Mouse (Mus musculus): ENCODE measurements around the gene Zranb3. TPM values are rescaled to one million over a fixed set of nuclear protein-coding genes. Genes with fewer than 3 reads are reported as not detected.

The Zranb3 gene
- polyA plus RNA-seq, 1 experiment, result 1.1 TPM

DNA sequence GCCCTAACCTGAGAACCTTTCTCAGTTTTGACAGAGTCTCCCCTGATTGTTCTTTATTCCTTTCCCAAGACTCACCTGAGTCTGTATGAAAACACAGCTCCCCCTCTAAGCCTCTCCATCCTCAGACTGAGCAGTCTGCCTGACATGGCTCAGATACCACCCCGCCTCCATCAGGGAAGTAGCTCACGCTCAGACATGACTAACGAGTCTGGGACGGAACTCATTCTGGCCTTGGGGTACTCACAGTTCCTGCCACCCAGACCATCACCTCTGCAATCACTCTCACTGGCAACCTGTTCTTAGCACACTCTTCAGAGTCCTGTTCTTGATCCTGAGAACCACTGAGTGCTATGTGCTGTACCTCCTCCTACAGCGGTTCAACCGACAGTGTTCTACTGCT lies 38.1 kb downstream of the Zranb3 start:
- DNase-seq, result no peak
- Histone ChIP-seq H3K4me1 (ENCODE audit: control insufficient read depth, insufficient read depth, low read length) (no peaks in the 10 kb centered on the region), H3K4me3 (replicated peaks; ENCODE audit: extremely low read depth, low read depth, low read length) (no peak overlapping the region)
- 88% methylated on average over 6 of the region's 6 CpGs for WGBS
- TF ChIP-seq CTCF (IDR thresholded peaks at IDR 0.05; ENCODE audit: insufficient read depth, low read length) (no peak), POLR2A (IDR thresholded peaks at IDR 0.05; ENCODE audit: borderline replicate concordance, extremely low read depth, low read depth, low read length) (no peak)

DNA sequence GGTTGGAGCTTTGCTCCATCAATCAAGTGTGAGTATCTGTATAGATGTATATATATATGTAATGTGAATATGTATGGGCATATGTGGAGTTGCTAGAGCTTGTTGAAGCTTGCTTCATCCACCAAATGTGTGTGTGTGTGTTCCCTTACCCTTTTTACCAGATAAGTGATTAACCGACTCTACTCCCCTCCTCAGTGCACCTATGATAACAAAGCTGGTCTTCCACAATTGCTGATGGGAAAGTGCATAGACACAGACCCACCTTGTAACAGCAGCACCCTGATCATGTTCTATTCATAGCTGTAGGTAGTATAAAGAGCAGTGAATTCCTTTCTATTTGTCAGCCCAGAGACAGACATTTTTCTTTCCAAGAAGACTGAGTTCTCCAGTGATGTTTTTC lies 40.7 kb downstream of the Zranb3 start:
- TF ChIP-seq POLR2A (IDR thresholded peaks at IDR 0.05; ENCODE audit: borderline replicate concordance, extremely low read depth, low read depth, low read length), result no peak
- TF ChIP-seq CTCF (IDR thresholded peaks at IDR 0.05; ENCODE audit: insufficient read depth, low read length), result no peak
- Histone ChIP-seq H3K4me3 (replicated peaks; ENCODE audit: extremely low read depth, low read depth, low read length) (no peak overlapping the region), H3K4me1 (ENCODE audit: control insufficient read depth, insufficient read depth, low read length) (no peaks in the 10 kb centered on the region)
- 88% methylated on average over 1 of the region's 1 CpGs for WGBS
- no peak for DNase-seq

DNA sequence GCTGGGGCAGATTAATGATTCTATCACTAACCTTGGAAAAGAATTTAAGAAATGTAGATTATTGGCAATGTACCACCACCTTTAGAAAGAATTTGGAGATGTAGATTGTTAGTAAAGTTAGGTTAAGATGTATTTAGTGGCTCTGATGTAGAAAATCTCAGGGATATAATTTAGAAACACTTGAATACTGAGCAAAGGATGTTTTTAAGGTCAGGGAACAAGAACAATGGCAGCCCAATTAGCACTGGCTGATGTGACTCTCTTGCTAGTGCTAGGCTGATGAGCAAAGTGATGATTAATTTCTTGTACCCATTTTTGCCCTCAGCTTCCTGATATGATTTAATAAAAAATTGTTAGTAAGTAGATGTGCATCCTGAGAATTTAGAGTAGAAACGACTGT lies 41.4 kb downstream of the Zranb3 start:
- WGBS, result 64% methylated on average over 1 of the region's 1 CpGs
- no peak for DNase-seq
- H3K4me3 ChIP-seq (replicated peaks; ENCODE audit: extremely low read depth, low read depth, low read length), result no peak overlapping the region
- H3K4me1 ChIP-seq (ENCODE audit: control insufficient read depth, insufficient read depth, low read length), result no peaks in the 10 kb centered on the region
- TF ChIP-seq POLR2A (IDR thresholded peaks at IDR 0.05; ENCODE audit: borderline replicate concordance, extremely low read depth, low read depth, low read length) (no peak), CTCF (IDR thresholded peaks at IDR 0.05; ENCODE audit: insufficient read depth, low read length) (no peak)

DNA sequence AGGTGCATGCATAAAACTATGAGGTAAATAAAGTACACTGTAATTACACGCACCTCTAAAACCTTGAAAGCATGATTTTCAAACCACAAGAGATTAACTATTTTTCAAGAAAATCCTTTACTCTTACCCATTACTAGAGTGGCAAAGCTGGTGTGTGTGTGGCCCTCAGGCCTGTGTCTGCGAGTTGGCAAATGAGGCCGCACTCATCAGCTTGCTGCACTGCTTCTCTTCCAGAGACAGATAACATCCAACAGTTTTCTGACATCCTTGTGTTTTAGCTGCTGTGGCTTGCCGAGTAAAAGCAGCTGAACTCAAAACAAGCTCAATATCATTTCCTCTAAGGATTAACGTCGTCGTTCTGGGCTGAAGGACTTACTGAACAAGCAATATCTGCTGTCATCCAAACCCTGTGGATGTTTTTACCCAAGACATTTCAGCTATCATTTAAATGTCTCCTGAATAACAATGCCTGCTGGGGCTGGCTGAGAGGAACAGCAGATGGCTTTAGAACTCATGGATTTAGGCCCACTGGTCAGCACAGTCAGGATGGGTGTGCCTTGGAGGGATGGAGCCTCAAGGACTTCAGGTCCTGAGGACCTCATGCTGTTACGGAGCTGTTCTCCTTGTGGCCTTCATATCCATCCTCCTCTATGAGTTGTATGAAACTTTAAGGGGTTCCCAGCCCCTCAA lies 42.0 kb downstream of the Zranb3 start:
- Histone ChIP-seq H3K4me1 (ENCODE audit: control insufficient read depth, insufficient read depth, low read length) (no peaks in the 10 kb centered on the region), H3K4me3 (replicated peaks; ENCODE audit: extremely low read depth, low read depth, low read length) (no peak overlapping the region)
- no peak for DNase-seq
- no peak for TF ChIP-seq POLR2A (IDR thresholded peaks at IDR 0.05; ENCODE audit: borderline replicate concordance, extremely low read depth, low read depth, low read length)
- no peak for TF ChIP-seq CTCF (IDR thresholded peaks at IDR 0.05; ENCODE audit: insufficient read depth, low read length)
- WGBS, result 77% methylated on average over 8 of the region's 8 CpGs

DNA sequence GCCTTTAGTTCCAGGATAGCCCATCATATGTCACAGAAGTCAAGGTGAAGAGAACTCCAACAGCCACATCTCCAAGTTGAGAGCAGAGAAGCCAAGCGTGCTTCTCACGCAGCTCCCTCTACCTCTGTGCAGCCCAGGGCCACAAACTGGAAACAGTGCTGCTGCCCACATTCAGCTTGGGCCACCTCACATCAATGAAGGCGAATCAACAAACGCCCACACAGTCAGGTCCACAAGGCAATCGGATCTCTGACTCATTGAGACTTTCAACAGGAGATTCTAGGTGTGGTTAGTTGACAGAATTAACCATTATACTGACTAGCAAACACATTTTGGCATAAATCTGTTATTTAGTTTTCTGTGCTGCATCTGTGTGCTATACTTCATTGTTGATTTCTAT lies 44.2 kb downstream of the Zranb3 start:
- DNase-seq, result no peak
- TF ChIP-seq CTCF (IDR thresholded peaks at IDR 0.05; ENCODE audit: insufficient read depth, low read length) (no peak), POLR2A (IDR thresholded peaks at IDR 0.05; ENCODE audit: borderline replicate concordance, extremely low read depth, low read depth, low read length) (no peak)
- Histone ChIP-seq H3K4me3 (replicated peaks; ENCODE audit: extremely low read depth, low read depth, low read length) (no peak overlapping the region), H3K4me1 (ENCODE audit: control insufficient read depth, insufficient read depth, low read length) (no peaks in the 10 kb centered on the region)
- WGBS, result 89% methylated on average over 5 of the region's 5 CpGs

DNA sequence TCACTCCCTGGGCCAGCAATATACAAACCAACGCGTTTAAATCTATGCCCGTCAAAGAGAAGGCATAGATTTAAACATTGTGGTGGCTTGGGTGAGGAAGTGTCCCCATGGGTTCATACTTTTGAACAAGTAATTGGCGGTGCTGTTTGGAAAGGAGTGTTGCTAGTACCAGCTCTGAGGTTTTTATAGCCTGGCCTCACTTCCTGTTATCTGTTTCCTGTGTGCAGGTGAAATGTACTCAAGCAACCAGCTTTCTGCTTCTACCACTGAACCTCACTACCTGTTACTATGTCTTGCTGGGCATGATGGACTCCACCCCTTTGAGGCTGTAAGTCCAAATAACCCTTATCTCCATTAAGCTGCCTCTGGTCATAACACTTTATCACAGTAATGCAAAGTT lies 45.6 kb downstream of the Zranb3 start:
- WGBS, result 88% methylated on average over 4 of the region's 4 CpGs

DNA sequence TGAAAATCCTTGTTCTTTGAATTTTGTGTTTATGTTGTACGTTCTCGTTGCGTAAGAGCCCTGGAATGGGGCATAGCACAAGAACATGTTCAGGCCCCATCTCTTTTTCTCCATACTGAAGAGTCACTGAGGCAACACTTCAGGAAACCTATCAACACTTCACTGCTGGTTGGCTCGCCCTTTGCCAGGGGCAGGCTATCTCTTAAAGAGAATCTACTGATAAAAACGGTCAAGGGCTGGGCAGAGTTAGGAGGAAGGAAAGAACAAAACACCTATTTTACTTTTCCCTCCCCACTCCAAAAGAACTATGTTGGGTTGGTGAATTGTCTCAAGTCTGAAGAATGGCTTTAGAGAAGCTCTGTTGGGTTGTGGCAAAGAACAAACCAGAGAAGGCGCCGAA lies 55.9 kb downstream of the Zranb3 start:
- H3K4me1 ChIP-seq (ENCODE audit: control insufficient read depth, insufficient read depth, low read length), result no peaks in the 10 kb centered on the region
- DNase-seq, result no peak
- no peak overlapping the region for H3K4me3 ChIP-seq (replicated peaks; ENCODE audit: extremely low read depth, low read depth, low read length)
- 75% methylated on average over 7 of the region's 7 CpGs for WGBS
- TF ChIP-seq POLR2A (IDR thresholded peaks at IDR 0.05; ENCODE audit: borderline replicate concordance, extremely low read depth, low read depth, low read length) (no peak), CTCF (IDR thresholded peaks at IDR 0.05; ENCODE audit: insufficient read depth, low read length) (no peak)

More for the DNA sequence above, 45.6 kb downstream of the Zranb3 start:
- H3K4me3 ChIP-seq (replicated peaks; ENCODE audit: extremely low read depth, low read depth, low read length), result no peak overlapping the region
- no peaks in the 10 kb centered on the region for H3K4me1 ChIP-seq (ENCODE audit: control insufficient read depth, insufficient read depth, low read length)
- TF ChIP-seq POLR2A (IDR thresholded peaks at IDR 0.05; ENCODE audit: borderline replicate concordance, extremely low read depth, low read depth, low read length) (no peak), CTCF (IDR thresholded peaks at IDR 0.05; ENCODE audit: insufficient read depth, low read length) (no peak)
- no peak for DNase-seq

DNA sequence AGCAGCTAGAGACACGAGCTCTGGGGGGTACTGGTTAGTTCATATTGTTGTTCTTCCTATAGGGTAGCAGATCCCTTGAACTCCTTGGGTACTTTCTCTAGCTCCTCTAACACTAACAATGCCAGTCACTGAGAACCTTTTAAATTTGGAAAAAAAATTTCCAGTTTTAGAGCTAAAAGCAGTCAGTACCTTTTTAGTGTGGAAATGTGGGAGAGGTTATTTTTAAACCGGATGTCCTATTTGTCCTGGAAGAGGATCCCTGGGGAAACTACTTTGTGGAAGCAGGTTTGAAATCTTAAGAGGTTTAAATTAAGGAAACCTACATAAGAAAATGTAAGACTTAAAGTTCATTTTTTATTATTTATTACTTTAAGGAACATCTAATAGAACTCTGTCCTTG lies 56.4 kb downstream of the Zranb3 start:
- Histone ChIP-seq H3K4me1 (ENCODE audit: control insufficient read depth, insufficient read depth, low read length) (no peaks in the 10 kb centered on the region), H3K4me3 (replicated peaks; ENCODE audit: extremely low read depth, low read depth, low read length) (no peak overlapping the region)
- DNase-seq, result no peak
- TF ChIP-seq CTCF (IDR thresholded peaks at IDR 0.05; ENCODE audit: insufficient read depth, low read length) (no peak), POLR2A (IDR thresholded peaks at IDR 0.05; ENCODE audit: borderline replicate concordance, extremely low read depth, low read depth, low read length) (no peak)
- 90% methylated on average over 2 of the region's 2 CpGs for WGBS

DNA sequence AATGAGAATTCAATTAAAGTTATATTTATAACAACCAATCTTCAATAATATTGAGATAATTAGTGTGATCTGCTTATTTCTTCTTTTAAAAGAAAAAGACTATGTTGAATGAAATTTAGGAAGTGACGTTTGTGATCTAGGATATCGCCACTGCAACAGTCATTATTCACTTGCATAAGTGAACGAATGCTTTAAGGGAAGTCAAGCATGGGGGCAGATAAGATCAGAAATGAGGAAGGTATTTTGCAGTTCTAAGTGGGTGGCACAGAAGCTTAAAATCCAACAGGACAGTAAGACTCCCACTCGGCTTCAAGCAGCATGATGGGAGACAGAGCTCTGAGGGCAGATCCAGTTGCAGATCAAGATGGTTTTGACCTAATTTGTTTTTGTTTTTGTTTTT lies 58.7 kb downstream of the Zranb3 start:
- WGBS, result 82% methylated on average over 4 of the region's 4 CpGs
- no peak for DNase-seq

DNA sequence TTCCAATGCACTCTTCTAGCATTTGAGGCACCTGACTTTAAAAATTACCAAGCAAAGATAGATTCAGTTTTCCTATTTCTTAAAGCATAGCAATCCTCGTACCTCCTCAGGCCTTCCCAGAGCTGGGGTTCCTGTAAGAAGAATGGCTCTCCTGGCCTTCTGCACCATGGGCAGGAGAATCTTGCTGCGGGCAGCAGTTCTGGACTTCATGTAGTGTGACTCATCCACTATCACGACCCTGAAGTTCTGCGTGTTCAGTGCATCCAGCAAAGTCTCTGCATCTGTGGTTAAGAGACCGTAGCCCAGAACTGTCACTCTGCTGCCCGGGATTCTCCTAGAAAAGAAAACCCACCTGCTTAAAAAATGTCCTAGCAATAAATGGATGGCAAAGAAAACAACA lies 66.6 kb downstream of the Zranb3 start:
- WGBS, result 90% methylated on average over 6 of the region's 6 CpGs
- no peak for DNase-seq
- H3K4me3 ChIP-seq (replicated peaks; ENCODE audit: extremely low read depth, low read depth, low read length), result no peak overlapping the region
- TF ChIP-seq CTCF (IDR thresholded peaks at IDR 0.05; ENCODE audit: insufficient read depth, low read length), result no peak
- TF ChIP-seq POLR2A (IDR thresholded peaks at IDR 0.05; ENCODE audit: borderline replicate concordance, extremely low read depth, low read depth, low read length), result no peak
- H3K4me1 ChIP-seq (ENCODE audit: control insufficient read depth, insufficient read depth, low read length), result no peaks in the 10 kb centered on the region

More for the DNA sequence above, 58.7 kb downstream of the Zranb3 start:
- H3K4me3 ChIP-seq (replicated peaks; ENCODE audit: extremely low read depth, low read depth, low read length), result no peak overlapping the region
- H3K4me1 ChIP-seq (ENCODE audit: control insufficient read depth, insufficient read depth, low read length), result no peaks in the 10 kb centered on the region
- TF ChIP-seq CTCF (IDR thresholded peaks at IDR 0.05; ENCODE audit: insufficient read depth, low read length) (no peak), POLR2A (IDR thresholded peaks at IDR 0.05; ENCODE audit: borderline replicate concordance, extremely low read depth, low read depth, low read length) (no peak)
